Mouse (Mus musculus) E14TG2a.4 (cell line): ENCODE results near the gene Hsd17b2.

Experiments used
- CTCF ChIP-seq: conservative IDR thresholded peaks from 2 replicates; pipeline ENCODE4 v1.5.1; 2014; ENCODE audit warnings: low read length
- NANOG ChIP-seq: IDR thresholded peaks from 2 replicates; pipeline ENCODE4 v1.6.1; 2014; ENCODE audit warnings: borderline replicate concordance, low read length, mixed read lengths
- POU5F1 ChIP-seq: IDR thresholded peaks from 2 replicates; pipeline ENCODE4 v1.6.1; 2014; ENCODE audit warnings: low read length, borderline replicate concordance

GRCm38 (mm10) chr8:117672558-117672957, 29.1 kb upstream of the Hsd17b2 start:
- TF ChIP-seq CTCF (no peak), NANOG (no peak), POU5F1 (no peak)
